8 mouse cellular contexts compared by ENCODE assay signal in genomic region chr4:137795611-137796557, GRCm38 (mm10). TPM values are rescaled to one million over a fixed set of nuclear protein-coding genes. Genes with fewer than 3 reads are reported as not detected.
DNase-seq lines count a peak whose midpoint lies in the region; ATAC-seq and TF ChIP-seq lines count a peak whose summit lies in the region.

Gene Alpl (minus strand): TSS chr4:137796384.

- H3K4me2 ChIP-seq in hindbrain, postnatal 0 days (ENCODE audit: low read depth, low read length) = peak within 1 kb of the TSS; percentile 85
- H3K4me2 ChIP-seq in limb, embryonic 11.5 days (ENCODE audit: low read depth, severe bottlenecking) = peak within 1 kb of the TSS; percentile 88
- peak within 1 kb of the TSS; percentile 84 for H3K4me2 ChIP-seq in midbrain, embryonic 14.5 days (ENCODE audit: low read length)

- H3K27ac ChIP-seq in hindbrain, postnatal 0 days = no peak within 1 kb of the TSS
- H3K27ac ChIP-seq in limb, embryonic 11.5 days (replicated peaks; ENCODE audit: low read depth, low read length) = no peak within 1 kb of the TSS
- H3K27ac ChIP-seq in midbrain, embryonic 14.5 days (replicated peaks; ENCODE audit: low read depth, low read length) = no peak within 1 kb of the TSS

- peaks cover 6% of the 10 kb centered on the region for H3K4me1 ChIP-seq in hindbrain, postnatal 0 days (ENCODE audit: insufficient read depth, low read length)
- H3K4me1 ChIP-seq in limb, embryonic 11.5 days (ENCODE audit: control insufficient read depth, insufficient read depth, low read length) = peaks cover 6% of the 10 kb centered on the region
- H3K4me1 ChIP-seq in midbrain, embryonic 14.5 days (ENCODE audit: control insufficient read depth, insufficient read depth, low read length) = peaks cover 25% of the 10 kb centered on the region; the same call in 1 of the 2 replicates

- no peak for ATAC-seq in cerebellum, adult (ENCODE audit: insufficient number of reproducible peaks, low FRiP score, low TSS enrichment)
- peak; percentile 80 for ATAC-seq in hindbrain, postnatal 0 days
- ATAC-seq in limb, embryonic 11.5 days (ENCODE audit: insufficient number of reproducible peaks, low FRiP score, low TSS enrichment, low read depth) = peak; percentile 71; the same call in 1 of the 2 replicates
- ATAC-seq in midbrain, embryonic 14.5 days (ENCODE audit: low FRiP score, low TSS enrichment) = peak; percentile 62; the same call in 1 of the 2 replicates

- WGBS in hindbrain, postnatal 0 days = 2% methylated on average over 58 of the region's 78 CpGs
- WGBS in limb, embryonic 11.5 days = 1% methylated on average over 74 of the region's 78 CpGs
- WGBS in midbrain, embryonic 14.5 days = 2% methylated on average over 71 of the region's 78 CpGs

- H3K9me3 ChIP-seq in hindbrain, postnatal 0 days (ENCODE audit: low read length) = no peaks in the 10 kb centered on the region
- no peaks in the 10 kb centered on the region for H3K9me3 ChIP-seq in limb, embryonic 11.5 days (ENCODE audit: control insufficient read depth, low read length)
- H3K9me3 ChIP-seq in midbrain, embryonic 14.5 days (ENCODE audit: control insufficient read depth, low read length) = no peaks in the 10 kb centered on the region

- H3K36me3 ChIP-seq in hindbrain, postnatal 0 days (ENCODE audit: insufficient read depth, low read length) = no peaks in the 10 kb centered on the region
- H3K36me3 ChIP-seq in limb, embryonic 11.5 days (ENCODE audit: control insufficient read depth, insufficient read depth, low read length) = no peaks in the 10 kb centered on the region
- H3K36me3 ChIP-seq in midbrain, embryonic 14.5 days (ENCODE audit: control insufficient read depth, insufficient read depth, low read length) = no peaks in the 10 kb centered on the region

- peak; percentile 50 for DNase-seq in cerebellum, adult 11 months
- DNase-seq in cerebellum, postnatal 14 days = peak; percentile 73 to 74
- DNase-seq in gastrocnemius, postnatal 14 days = peak; percentile 67
- DNase-seq in hindbrain, postnatal 0 days (ENCODE audit: low spot score) = peak; percentile 80
- peak; percentile 82 for DNase-seq in limb, embryonic 11.5 days (ENCODE audit: low spot score)
- peak; percentile 85 for DNase-seq in midbrain, embryonic 14.5 days
- peak; percentile 68 to 89 for DNase-seq in spleen, postnatal 4 days (ENCODE audit: low spot score in 2 of 2)

- intact Hi-C loops in gastrocnemius, postnatal 14 days (cut with DNase I; ENCODE audit: low total_unique reads) = loop anchor here (2.0 kb wide), 1 partner anchor 67 kb away; no protein-coding TSS in a partner anchor

- H3K27me3 ChIP-seq in hindbrain, postnatal 0 days (ENCODE audit: insufficient read depth, low read length) = no peaks in the 10 kb centered on the region
- peaks cover 18% of the 10 kb centered on the region for H3K27me3 ChIP-seq in limb, embryonic 11.5 days (ENCODE audit: control insufficient read depth, insufficient read depth, low read length)
- H3K27me3 ChIP-seq in midbrain, embryonic 14.5 days (ENCODE audit: control insufficient read depth, insufficient read depth, low read length) = no peaks in the 10 kb centered on the region

- peak within 1 kb of the TSS; percentile 41; the same call in 1 of the 2 replicates for H3K9ac ChIP-seq in hindbrain, postnatal 0 days (replicated peaks; ENCODE audit: low read length)
- peak within 1 kb of the TSS; percentile 41; the same call in 1 of the 2 replicates for H3K9ac ChIP-seq in limb, embryonic 11.5 days (ENCODE audit: low read length)
- peak within 1 kb of the TSS; percentile 40; the same call in 1 of the 2 replicates for H3K9ac ChIP-seq in midbrain, embryonic 14.5 days (replicated peaks; ENCODE audit: low read length)

- peak within 1 kb of the TSS; percentile 40 for H3K4me3 ChIP-seq in hindbrain, postnatal 0 days (ENCODE audit: low read length)
- peak within 1 kb of the TSS; percentile 45 for H3K4me3 ChIP-seq in limb, embryonic 11.5 days (ENCODE audit: low read depth, low read length)
- H3K4me3 ChIP-seq in midbrain, embryonic 14.5 days (replicated peaks; ENCODE audit: low read depth, low read length) = peak within 1 kb of the TSS; percentile 36

- TF ChIP-seq CTCF in hindbrain, postnatal 0 days (IDR thresholded peaks at IDR 0.05; ENCODE audit: low read depth) = peak; percentile 57

RNA-seq across cellular contexts. Expression of gene Alpl, which starts in this region (rescaled TPM):
- total RNA-seq in gastrocnemius, postnatal 14 days (2021) = 1 to 10 TPM; 4.3 to 7.0 TPM
- total RNA-seq in hindbrain, postnatal 0 days (2014; rRNA removed) = 15.3 and 22.4 TPM in 2 replicates
- polyA plus RNA-seq in hindbrain, postnatal 0 days (2015; fragmentation: Nextera tagmentation; extraction: Ambion mirVana) = 16.6 and 17.5 TPM in 2 replicates
- 2.9 and 4.8 TPM in 2 replicates for polyA plus RNA-seq in limb, embryonic 11.5 days (2014; fragmentation: Nextera tagmentation; extraction: Ambion mirVana)
- polyA plus RNA-seq in midbrain, embryonic 14.5 days (2014; fragmentation: Nextera tagmentation; extraction: Ambion mirVana) = 6.0 and 6.1 TPM in 2 replicates
